Mouse (Mus musculus): ENCODE data around the gene Hsf2bp.

The Hsf2bp gene

GRCm38 (mm10) chr17:31982326-31983190, 53.6 kb downstream of the Hsf2bp start:
- DNase-seq (ENCODE audit: low spot score): no peak

- DNase-seq (ENCODE audit: low spot score): no peak
Observed at GRCm38 (mm10) chr17:31979888-31980287, 56.3 kb downstream of the Hsf2bp start.

- no peak for DNase-seq (ENCODE audit: low spot score)
Observed at GRCm38 (mm10) chr17:31977131-31977530, 59.0 kb downstream of the Hsf2bp start.

GRCm38 (mm10) chr17:31976501-31976900, 59.6 kb downstream of the Hsf2bp start:
- DNase-seq (ENCODE audit: low spot score): no peak

- no peak for DNase-seq (ENCODE audit: low spot score)
Observed at GRCm38 (mm10) chr17:31974694-31975093, 61.5 kb downstream of the Hsf2bp start.

- no peak for DNase-seq (ENCODE audit: low spot score)
Observed at GRCm38 (mm10) chr17:31973664-31974230, 62.4 kb downstream of the Hsf2bp start.

GRCm38 (mm10) chr17:31970890-31971289, 65.3 kb downstream of the Hsf2bp start:
- DNase-seq (ENCODE audit: low spot score): no peak

- DNase-seq (ENCODE audit: low spot score): no peak
Observed at GRCm38 (mm10) chr17:31968801-31969200, 67.3 kb downstream of the Hsf2bp start.

- DNase-seq (ENCODE audit: low spot score): no peak
Observed at GRCm38 (mm10) chr17:31967311-31967710, 68.8 kb downstream of the Hsf2bp start.

GRCm38 (mm10) chr17:31966566-31966965, 69.6 kb downstream of the Hsf2bp start:
- no peak for DNase-seq (ENCODE audit: low spot score)

GRCm38 (mm10) chr17:31965623-31966022, 70.5 kb downstream of the Hsf2bp start:
- DNase-seq (ENCODE audit: low spot score): no peak

GRCm38 (mm10) chr17:31962930-31963329, 73.2 kb downstream of the Hsf2bp start:
- DNase-seq (ENCODE audit: low spot score): no peak

GRCm38 (mm10) chr17:31962281-31962680, 73.9 kb downstream of the Hsf2bp start:
- no peak for DNase-seq (ENCODE audit: low spot score)

- DNase-seq (ENCODE audit: low spot score): no peak
Observed at GRCm38 (mm10) chr17:31954551-31955140, 81.5 kb downstream of the Hsf2bp start.

GRCm38 (mm10) chr17:31949076-31949475, 87.1 kb downstream of the Hsf2bp start:
- DNase-seq (ENCODE audit: low spot score): no peak

GRCm38 (mm10) chr17:31946436-31946835, 89.7 kb downstream of the Hsf2bp start:
- DNase-seq (ENCODE audit: low spot score): no peak

- no peak for DNase-seq (ENCODE audit: low spot score)
Observed at GRCm38 (mm10) chr17:31943881-31944539, 92.1 kb downstream of the Hsf2bp start.

GRCm38 (mm10) chr17:31941616-31942015, 94.5 kb downstream of the Hsf2bp start:
- no peak for DNase-seq (ENCODE audit: low spot score)

- DNase-seq (ENCODE audit: low spot score): no peak
Observed at GRCm38 (mm10) chr17:31940607-31941006, 95.5 kb downstream of the Hsf2bp start.

- no peak for DNase-seq (ENCODE audit: low spot score)
Observed at GRCm38 (mm10) chr17:31939292-31940060, 96.7 kb downstream of the Hsf2bp start.

- no peak for DNase-seq (ENCODE audit: low spot score)
Observed at GRCm38 (mm10) chr17:31938539-31939260, 97.4 kb downstream of the Hsf2bp start.
